Mouse (Mus musculus) mouse embryonic stem cell (cell line): Measurements from ENCODE around the gene Vmn1r84.

Experiments
- in situ Hi-C, 2 experiments: fragments of 300-500 bp; cut with MboI; formaldehyde crosslinking; loops; 1 replicate in 1 of 2; 3 replicates in 1 of 2; pipeline ENCODE4 v1.14.3; 2019 to 2020; ENCODE audit warnings: low sequenced_read_pairs in 2 of 2, low pct_unique_long_range_greater_than_20kb in 1 of 2, mixed read lengths in 1 of 2; ENCODE audit not compliant: unreplicated experiment in 1 of 2

Vmn1r84 gene

DNA sequence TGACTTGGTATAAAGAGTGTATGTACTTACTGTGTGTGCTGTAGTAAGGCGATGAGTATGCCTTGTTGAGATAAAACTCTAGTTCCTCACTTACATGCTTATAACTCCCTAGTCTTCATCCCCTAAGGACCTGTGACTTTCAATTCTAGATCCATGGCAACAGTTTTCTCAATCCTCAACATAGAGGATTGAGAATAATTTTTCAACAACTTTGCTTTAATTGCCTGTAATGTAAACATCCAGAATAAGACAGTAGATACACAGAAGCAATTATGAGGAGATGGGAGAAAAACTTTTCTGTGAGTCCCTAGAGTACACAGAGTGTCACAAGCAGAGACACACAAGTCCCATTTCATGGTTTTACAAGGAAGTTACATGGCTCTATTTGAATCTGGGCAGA, at the start of gene Vmn1r84:
Gene Vmn1r84 (minus strand): TSS at position 101 of the 400 bp plus-strand sequence.
- in situ Hi-C loops, result no loop called here

DNA sequence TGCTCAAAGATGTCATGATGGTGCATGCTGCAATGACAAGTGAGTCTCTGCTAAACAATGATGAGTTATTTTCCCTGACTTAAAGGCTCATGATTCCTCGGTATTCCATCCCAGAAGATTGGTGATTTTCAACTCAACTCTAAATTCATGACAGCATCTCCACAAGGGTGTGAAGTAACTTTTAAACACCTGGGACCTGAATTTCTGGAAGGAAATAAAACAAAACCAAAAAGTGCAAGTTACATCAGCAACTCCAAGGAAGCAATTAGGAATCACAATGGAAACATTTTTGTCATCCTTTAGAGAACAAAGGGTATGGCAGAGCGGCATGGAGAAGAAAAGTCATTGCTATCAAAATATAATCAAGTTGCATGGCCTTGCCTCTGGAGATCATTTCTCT, 39.7 kb downstream of the Vmn1r84 start, which contains the start of gene Vmn1r83:
Gene Vmn1r83 (minus strand): TSS at position 101 of the 400 bp plus-strand sequence.
- in situ Hi-C loops, result no loop called here
